Mouse (Mus musculus) lung, postnatal 0 days (tissue): ENCODE data around the gene Ankzf1.

Experiments used
- CTCF ChIP-seq: IDR thresholded peaks from 2 replicates; pipeline ENCODE4 v1.5.1; 2016; ENCODE audit warnings: antibody characterized with exemption, mild to moderate bottlenecking
- EP300 ChIP-seq: IDR thresholded peaks from 2 replicates; pipeline ENCODE4 v1.6.1; 2016; ENCODE audit warnings: antibody characterized with exemption, mild to moderate bottlenecking, control low read depth

GRCm38 (mm10) chr1:75191258-75191621 is 711 bp upstream of the Ankzf1 start:
- no peak for TF ChIP-seq CTCF
- TF ChIP-seq EP300 = no peak
